Mouse (Mus musculus) liver, adult 2 months (tissue): ENCODE results near the gene Cd2ap. TPM values are rescaled to one million over a fixed set of nuclear protein-coding genes. Genes with fewer than 3 reads are reported as not detected.
A peak's percentile ranks its signal among the peaks of the same experiment; 100 is the strongest.
"Not testable (repeated sequence)": the region's sequence is repeated elsewhere in the genome, so short reads cannot be mapped to it uniquely, and the experiment has no call there.

Source experiments
- DNase-seq: peaks from one replicate; pipeline ENCODE4 v3.0.0-alpha.2; 2011; ENCODE audit warnings: low read depth, low spot score; ENCODE audit errors: extremely low read depth
- H3K27ac ChIP-seq: fragments of 200-500 bp; replicated peaks from 2 replicates; pipeline ENCODE4 v1.5.1; 2012; ENCODE audit warnings: low read depth, mild to moderate bottlenecking, control low read depth, inconsistent platforms, low read length; ENCODE audit not compliant: insufficient read depth
- H3K27me3 ChIP-seq: fragments of 200-500 bp; 2 replicates; pipeline ENCODE4 v1.6.1; 2012; ENCODE audit warnings: mild to moderate bottlenecking, moderate library complexity, low read length, inconsistent platforms; ENCODE audit not compliant: control insufficient read depth, insufficient read depth
- H3K36me3 ChIP-seq: fragments of 200-500 bp; 2 replicates; pipeline ENCODE4 v1.6.1; 2012; ENCODE audit warnings: low read length, inconsistent platforms; ENCODE audit not compliant: control insufficient read depth, insufficient read depth
- H3K4me1 ChIP-seq: fragments of 200-500 bp; 2 replicates; pipeline ENCODE4 v1.6.1; 2011; ENCODE audit warnings: low read length; ENCODE audit not compliant: control insufficient read depth, insufficient read depth
- H3K4me3 ChIP-seq: fragments of 200-500 bp; 2 replicates; pipeline ENCODE4 v1.5.1; 2011; ENCODE audit warnings: low read depth, mild to moderate bottlenecking, control low read depth, low read length, moderate library complexity; ENCODE audit not compliant: insufficient read depth
- H3K79me2 ChIP-seq: fragments of 200-500 bp; 2 replicates; pipeline ENCODE4 v1.6.1; 2012; ENCODE audit warnings: inconsistent platforms, mild to moderate bottlenecking, low read length, moderate library complexity; ENCODE audit not compliant: control insufficient read depth, insufficient read depth
- H3K9ac ChIP-seq: fragments of 200-500 bp; 2 replicates; pipeline ENCODE4 v1.6.1; 2012; ENCODE audit warnings: low read depth, mild to moderate bottlenecking, control low read depth, inconsistent platforms, low read length
- CTCF ChIP-seq: fragments of 200-500 bp; IDR thresholded peaks from 2 replicates; pipeline ENCODE4 v1.5.1; 2011; ENCODE audit warnings: low read depth, low read length, control low read depth
- POLR2A ChIP-seq: fragments of 200-500 bp; IDR thresholded peaks from 2 replicates; pipeline ENCODE4 v1.6.1; 2011; ENCODE audit warnings: low read length, control low read depth; ENCODE audit not compliant: insufficient read depth; ENCODE audit errors: extremely low read depth
- WGBS: fragments of 180-500 bp; shearing (Covaris S2); methylation state at CpG from one replicate; pipeline ENCODE4 v1.1.7; 2018; 5-methylcytosine and 5-hydroxymethylcytosine counted together
- polyA plus RNA-seq: library from polyadenylated mRNA; depleted of rRNA; stranded (reverse); fragments of >200 nt; gene quantifications from 2 replicates; pipeline ENCODE4 v1.2.3, GENCODE M21; 2012
- total RNA-seq: library from RNA; depleted of rRNA; stranded (reverse); fragments of >200 nt; gene quantifications from 2 replicates; pipeline ENCODE4 v1.2.3, GENCODE M21; 2014

The Cd2ap gene
- total and polyA plus RNA-seq, 2 experiments = 8.1 to 20.9 TPM

- 42% methylated on average over 9 of the region's 9 CpGs for WGBS
- no peak for DNase-seq
- no peaks in the 10 kb centered on the region for H3K36me3 ChIP-seq
- H3K9ac ChIP-seq = no peak overlapping the region
- no peaks in the 10 kb centered on the region for H3K79me2 ChIP-seq
- H3K27ac ChIP-seq = no peak overlapping the region
- no peaks in the 10 kb centered on the region for H3K27me3 ChIP-seq
- H3K4me3 ChIP-seq = no peak overlapping the region
- TF ChIP-seq POLR2A (no peak), CTCF (no peak)
- peaks cover 9% of the 10 kb centered on the region for H3K4me1 ChIP-seq
These were observed 32.9 kb upstream of the Cd2ap start for GRCm38 (mm10) chr17:42909376-42909775.

GRCm38 (mm10) chr17:42908744-42909370 lies 32.4 kb upstream of the Cd2ap start:
- Histone ChIP-seq H3K4me3 (no peak overlapping the region), H3K4me1 (peaks cover 9% of the 10 kb centered on the region), H3K27ac (peak overlapping the region; percentile 34), H3K79me2 (no peaks in the 10 kb centered on the region), H3K36me3 (no peaks in the 10 kb centered on the region), H3K27me3 (no peaks in the 10 kb centered on the region), H3K9ac (no peak overlapping the region)
- no peak for TF ChIP-seq CTCF
- no peak for TF ChIP-seq POLR2A
- DNase-seq = peak; percentile 86
- WGBS = 18% methylated on average over 9 of the region's 9 CpGs

GRCm38 (mm10) chr17:42908136-42908535 lies 31.7 kb upstream of the Cd2ap start:
- peak; percentile 81 for DNase-seq
- H3K4me3 ChIP-seq = no peak overlapping the region
- H3K27ac ChIP-seq = no peak overlapping the region
- no peak for TF ChIP-seq CTCF
- no peak for TF ChIP-seq POLR2A
- H3K27me3 ChIP-seq = no peaks in the 10 kb centered on the region
- H3K9ac ChIP-seq = no peak overlapping the region
- WGBS = 37% methylated on average over 3 of the region's 3 CpGs
- H3K4me1 ChIP-seq = peaks cover 9% of the 10 kb centered on the region
- no peaks in the 10 kb centered on the region for H3K79me2 ChIP-seq
- no peaks in the 10 kb centered on the region for H3K36me3 ChIP-seq

- not testable (repeated sequence) for H3K36me3 ChIP-seq, H3K4me3 ChIP-seq, H3K79me2 ChIP-seq, H3K9ac ChIP-seq, H3K27me3 ChIP-seq, H3K27ac ChIP-seq, H3K4me1 ChIP-seq, DNase-seq
- WGBS = 100% methylated on average over 1 of the region's 1 CpGs
These were observed 30.0 kb upstream of the Cd2ap start for GRCm38 (mm10) chr17:42906456-42906855.

GRCm38 (mm10) chr17:42905919-42906318 lies 29.5 kb upstream of the Cd2ap start:
- H3K4me1 ChIP-seq = peaks cover 9% of the 10 kb centered on the region
- 90% methylated on average over 6 of the region's 6 CpGs for WGBS
- no peak overlapping the region for H3K4me3 ChIP-seq
- no peaks in the 10 kb centered on the region for H3K27me3 ChIP-seq
- H3K36me3 ChIP-seq = no peaks in the 10 kb centered on the region
- H3K79me2 ChIP-seq = no peaks in the 10 kb centered on the region
- TF ChIP-seq POLR2A (no peak), CTCF (no peak)
- H3K27ac ChIP-seq = no peak overlapping the region
- no peak overlapping the region for H3K9ac ChIP-seq
- no peak for DNase-seq

- TF ChIP-seq POLR2A = no peak
- H3K27ac ChIP-seq = no peak overlapping the region
These were observed 24.3 kb upstream of the Cd2ap start for GRCm38 (mm10) chr17:42900795-42901194.

More at GRCm38 (mm10) chr17:42900795-42901194, 24.3 kb upstream of the Cd2ap start:
- Histone ChIP-seq H3K27me3 (no peaks in the 10 kb centered on the region), H3K36me3 (no peaks in the 10 kb centered on the region), H3K4me3 (no peak overlapping the region), H3K79me2 (no peaks in the 10 kb centered on the region), H3K9ac (no peak overlapping the region), H3K4me1 (no peaks in the 10 kb centered on the region)
- 51% methylated on average over 2 of the region's 2 CpGs for WGBS
- peak; percentile 37 for DNase-seq
